Mouse (Mus musculus): ENCODE data around the gene Olfr1367. TPM values are rescaled to one million over a fixed set of nuclear protein-coding genes. Genes with fewer than 3 reads are reported as not detected.

The Olfr1367 gene
- polyA plus RNA-seq, 1 experiment, result not detected

GRCm38 (mm10) chr13:21322509-21323375 lies 24.0 kb upstream of the Olfr1367 start:
- Histone ChIP-seq H3K27ac (ENCODE audit: insufficient read depth, low read length) (no peak overlapping the region), H3K4me1 (ENCODE audit: control insufficient read depth, insufficient read depth, low read length) (no peaks in the 10 kb centered on the region; the same call in 1 of the 2 replicates), H3K4me3 (ENCODE audit: insufficient read depth, low read length) (peak overlapping the region; percentile 48)
- no peak for TF ChIP-seq CTCF (IDR thresholded peaks at IDR 0.05; ENCODE audit: extremely low read depth, insufficient read depth, low read length)
- TF ChIP-seq POLR2A (IDR thresholded peaks at IDR 0.05; ENCODE audit: extremely low read depth, insufficient read depth, low read length), result no peak

GRCm38 (mm10) chr13:21323405-21323804 lies 23.3 kb upstream of the Olfr1367 start:
- Histone ChIP-seq H3K4me3 (ENCODE audit: insufficient read depth, low read length) (peak overlapping the region; percentile 41), H3K27ac (ENCODE audit: insufficient read depth, low read length) (no peak overlapping the region), H3K4me1 (ENCODE audit: control insufficient read depth, insufficient read depth, low read length) (no peaks in the 10 kb centered on the region; the same call in 1 of the 2 replicates)
- TF ChIP-seq CTCF (IDR thresholded peaks at IDR 0.05; ENCODE audit: extremely low read depth, insufficient read depth, low read length) (no peak), POLR2A (IDR thresholded peaks at IDR 0.05; ENCODE audit: extremely low read depth, insufficient read depth, low read length) (no peak)

GRCm38 (mm10) chr13:21326191-21326590 lies 20.5 kb upstream of the Olfr1367 start:
- Histone ChIP-seq H3K27ac (ENCODE audit: insufficient read depth, low read length) (no peak overlapping the region), H3K4me3 (ENCODE audit: insufficient read depth, low read length) (no peak overlapping the region), H3K4me1 (ENCODE audit: control insufficient read depth, insufficient read depth, low read length) (no peaks in the 10 kb centered on the region; the same call in 1 of the 2 replicates)
- TF ChIP-seq CTCF (IDR thresholded peaks at IDR 0.05; ENCODE audit: extremely low read depth, insufficient read depth, low read length) (peak; percentile 33; the same call in 1 of the 2 replicates), POLR2A (IDR thresholded peaks at IDR 0.05; ENCODE audit: extremely low read depth, insufficient read depth, low read length) (no peak)

GRCm38 (mm10) chr13:21326657-21327211 lies 20.0 kb upstream of the Olfr1367 start:
- Histone ChIP-seq H3K4me1 (ENCODE audit: control insufficient read depth, insufficient read depth, low read length) (no peaks in the 10 kb centered on the region; the same call in 1 of the 2 replicates), H3K4me3 (ENCODE audit: insufficient read depth, low read length) (peak overlapping the region; percentile 57), H3K27ac (ENCODE audit: insufficient read depth, low read length) (no peak overlapping the region)
- TF ChIP-seq POLR2A (IDR thresholded peaks at IDR 0.05; ENCODE audit: extremely low read depth, insufficient read depth, low read length) (no peak), CTCF (IDR thresholded peaks at IDR 0.05; ENCODE audit: extremely low read depth, insufficient read depth, low read length) (peak; percentile 79)

- Histone ChIP-seq H3K4me3 (ENCODE audit: insufficient read depth, low read length) (peak overlapping the region; percentile 57), H3K27ac (ENCODE audit: insufficient read depth, low read length) (no peak overlapping the region), H3K4me1 (ENCODE audit: control insufficient read depth, insufficient read depth, low read length) (no peaks in the 10 kb centered on the region; the same call in 1 of the 2 replicates)
- TF ChIP-seq POLR2A (IDR thresholded peaks at IDR 0.05; ENCODE audit: extremely low read depth, insufficient read depth, low read length), result no peak
- TF ChIP-seq CTCF (IDR thresholded peaks at IDR 0.05; ENCODE audit: extremely low read depth, insufficient read depth, low read length), result no peak
These were observed 19.3 kb upstream of the Olfr1367 start for GRCm38 (mm10) chr13:21327424-21327823.

- TF ChIP-seq POLR2A (IDR thresholded peaks at IDR 0.05; ENCODE audit: extremely low read depth, insufficient read depth, low read length) (no peak), CTCF (IDR thresholded peaks at IDR 0.05; ENCODE audit: extremely low read depth, insufficient read depth, low read length) (no peak)
- Histone ChIP-seq H3K27ac (ENCODE audit: insufficient read depth, low read length) (no peak overlapping the region), H3K4me1 (ENCODE audit: control insufficient read depth, insufficient read depth, low read length) (no peaks in the 10 kb centered on the region), H3K4me3 (ENCODE audit: insufficient read depth, low read length) (no peak overlapping the region)
These were observed 3.9 kb downstream of the Olfr1367 start for GRCm38 (mm10) chr13:21350593-21350992.

GRCm38 (mm10) chr13:21362621-21363248 lies 16.0 kb downstream of the Olfr1367 start, which contains the start of gene Zscan12:
TSS of gene Zscan12 (plus strand) at chr13:21362820.
- H3K27ac ChIP-seq (ENCODE audit: insufficient read depth, low read length), result no peak within 1 kb of the TSS
- TF ChIP-seq CTCF (IDR thresholded peaks at IDR 0.05; ENCODE audit: extremely low read depth, insufficient read depth, low read length), result no peak
- TF ChIP-seq POLR2A (IDR thresholded peaks at IDR 0.05; ENCODE audit: extremely low read depth, insufficient read depth, low read length), result peak; percentile 63; the same call in 1 of the 2 replicates
- peak within 1 kb of the TSS; percentile 36 for H3K4me3 ChIP-seq (ENCODE audit: insufficient read depth, low read length)
- H3K4me1 ChIP-seq (ENCODE audit: control insufficient read depth, insufficient read depth, low read length), result no peaks in the 10 kb centered on the region; the same call in 1 of the 2 replicates

- Histone ChIP-seq H3K27ac (ENCODE audit: insufficient read depth, low read length) (no peak overlapping the region), H3K4me3 (ENCODE audit: insufficient read depth, low read length) (no peak overlapping the region; the same call in 1 of the 2 replicates), H3K4me1 (ENCODE audit: control insufficient read depth, insufficient read depth, low read length) (no peaks in the 10 kb centered on the region; the same call in 1 of the 2 replicates)
- TF ChIP-seq CTCF (IDR thresholded peaks at IDR 0.05; ENCODE audit: extremely low read depth, insufficient read depth, low read length), result no peak
- TF ChIP-seq POLR2A (IDR thresholded peaks at IDR 0.05; ENCODE audit: extremely low read depth, insufficient read depth, low read length), result no peak
These were observed 17.0 kb downstream of the Olfr1367 start for GRCm38 (mm10) chr13:21363719-21364118.

- H3K27ac ChIP-seq (ENCODE audit: insufficient read depth, low read length), result no peak overlapping the region
- H3K4me3 ChIP-seq (ENCODE audit: insufficient read depth, low read length), result no peak overlapping the region
- H3K4me1 ChIP-seq (ENCODE audit: control insufficient read depth, insufficient read depth, low read length), result no peaks in the 10 kb centered on the region; the same call in 1 of the 2 replicates
- no peak for TF ChIP-seq POLR2A (IDR thresholded peaks at IDR 0.05; ENCODE audit: extremely low read depth, insufficient read depth, low read length)
- no peak for TF ChIP-seq CTCF (IDR thresholded peaks at IDR 0.05; ENCODE audit: extremely low read depth, insufficient read depth, low read length)
These were observed 19.9 kb downstream of the Olfr1367 start for GRCm38 (mm10) chr13:21366635-21367034.
